Mouse (Mus musculus): ENCODE results near the gene Tmem259.

GRCm38 (mm10) chr10:79989272-79989786, 5.2 kb upstream of the Tmem259 start:
- no peak for TF ChIP-seq CTCF (conservative IDR thresholded peaks at IDR 0.05; ENCODE audit: low read length)
- no peak for TF ChIP-seq NANOG (IDR thresholded peaks at IDR 0.05; ENCODE audit: borderline replicate concordance, low read length)
- no peak for TF ChIP-seq POU5F1 (IDR thresholded peaks at IDR 0.05; ENCODE audit: borderline replicate concordance, low read length)
